Mouse (Mus musculus): Measurements from ENCODE around the gene Atp1a3.
"Not testable (repeated sequence)": the region's sequence is repeated elsewhere in the genome, so short reads cannot be mapped to it uniquely, and the experiment has no call there.

Atp1a3 gene

GRCm38 (mm10) chr7:25005421-25006065 lies at the start of gene Atp1a3:
Gene Atp1a3, minus strand, starts transcription at chr7:25005958.
- DNase-seq (ENCODE audit: low read depth, low spot score) = peak; percentile 53

GRCm38 (mm10) chr7:25052587-25052986 lies 46.8 kb upstream of the Atp1a3 start:
- no peak for DNase-seq (ENCODE audit: low read depth, low spot score)

GRCm38 (mm10) chr7:25049295-25049930 lies 43.7 kb upstream of the Atp1a3 start:
- no peak for DNase-seq (ENCODE audit: low read depth, low spot score)

GRCm38 (mm10) chr7:25047363-25047762 lies 41.6 kb upstream of the Atp1a3 start:
- DNase-seq (ENCODE audit: low read depth, low spot score) = no peak

- not testable (repeated sequence) for DNase-seq (ENCODE audit: low read depth, low spot score)
These were observed 38.8 kb upstream of the Atp1a3 start for GRCm38 (mm10) chr7:25044599-25044998.

GRCm38 (mm10) chr7:25041921-25042320 lies 36.2 kb upstream of the Atp1a3 start:
- DNase-seq (ENCODE audit: low read depth, low spot score) = no peak

- peak; percentile 73 for DNase-seq (ENCODE audit: low read depth, low spot score)
These were observed 30.2 kb upstream of the Atp1a3 start for GRCm38 (mm10) chr7:25035916-25036315.

- DNase-seq (ENCODE audit: low read depth, low spot score) = no peak
These were observed 29.0 kb upstream of the Atp1a3 start for GRCm38 (mm10) chr7:25034796-25035195.

GRCm38 (mm10) chr7:25031528-25031927 lies 25.8 kb upstream of the Atp1a3 start:
- no peak for DNase-seq (ENCODE audit: low read depth, low spot score)

- DNase-seq (ENCODE audit: low read depth, low spot score) = peak; percentile 89
These were observed 24.4 kb upstream of the Atp1a3 start for GRCm38 (mm10) chr7:25030032-25030753.

GRCm38 (mm10) chr7:25026452-25026851 lies 20.7 kb upstream of the Atp1a3 start:
- no peak for DNase-seq (ENCODE audit: low read depth, low spot score)

GRCm38 (mm10) chr7:25025855-25026439 lies 20.2 kb upstream of the Atp1a3 start:
- DNase-seq (ENCODE audit: low read depth, low spot score) = no peak

- DNase-seq (ENCODE audit: low read depth, low spot score) = no peak
These were observed 5.8 kb upstream of the Atp1a3 start for GRCm38 (mm10) chr7:25011592-25011991.

GRCm38 (mm10) chr7:25010090-25010913 lies 4.5 kb upstream of the Atp1a3 start:
- peak; percentile 76 for DNase-seq (ENCODE audit: low read depth, low spot score)

GRCm38 (mm10) chr7:25009099-25009700 lies 3.4 kb upstream of the Atp1a3 start:
- no peak for DNase-seq (ENCODE audit: low read depth, low spot score)

GRCm38 (mm10) chr7:25008635-25009034 lies 2.9 kb upstream of the Atp1a3 start:
- peak; percentile 81 for DNase-seq (ENCODE audit: low read depth, low spot score)

GRCm38 (mm10) chr7:25007609-25008374 lies 2.0 kb upstream of the Atp1a3 start:
- DNase-seq (ENCODE audit: low read depth, low spot score) = peak; percentile 68

- no peak for DNase-seq (ENCODE audit: low read depth, low spot score)
These were observed 1.0 kb upstream of the Atp1a3 start for GRCm38 (mm10) chr7:25006586-25007364.

- DNase-seq (ENCODE audit: low read depth, low spot score) = no peak
These were observed 413 bp upstream of the Atp1a3 start for GRCm38 (mm10) chr7:25006171-25006570.
